Mouse (Mus musculus): ENCODE results near the gene Me1. TPM values are rescaled to one million over a fixed set of nuclear protein-coding genes. Genes with fewer than 3 reads are reported as not detected.
A peak's percentile ranks its signal among the peaks of the same experiment; 100 is the strongest.

Me1 gene
- polyA plus RNA-seq, 1 experiment, result 45.6 TPM

GRCm38 (mm10) chr9:86712648-86713047 lies 16.9 kb upstream of the Me1 start:
- TF ChIP-seq POLR2A (IDR thresholded peaks at IDR 0.05; ENCODE audit: extremely low read depth, insufficient read depth, low read length), result no peak
- H3K4me3 ChIP-seq (ENCODE audit: insufficient read depth, low read length), result no peak overlapping the region
- no peak overlapping the region for H3K27ac ChIP-seq (ENCODE audit: insufficient read depth, low read length)
- no peaks in the 10 kb centered on the region for H3K4me1 ChIP-seq (ENCODE audit: control insufficient read depth, insufficient read depth, low read length)

- TF ChIP-seq POLR2A (IDR thresholded peaks at IDR 0.05; ENCODE audit: extremely low read depth, insufficient read depth, low read length) (no peak), CTCF (IDR thresholded peaks at IDR 0.05; ENCODE audit: extremely low read depth, insufficient read depth, low read length) (no peak)
- Histone ChIP-seq H3K4me3 (ENCODE audit: insufficient read depth, low read length) (no peak overlapping the region), H3K27ac (ENCODE audit: insufficient read depth, low read length) (no peak overlapping the region), H3K4me1 (ENCODE audit: control insufficient read depth, insufficient read depth, low read length) (no peaks in the 10 kb centered on the region)
These were observed 14.4 kb upstream of the Me1 start for GRCm38 (mm10) chr9:86710091-86710634.

GRCm38 (mm10) chr9:86708921-86709320 lies 13.2 kb upstream of the Me1 start:
- no peak overlapping the region for H3K4me3 ChIP-seq (ENCODE audit: insufficient read depth, low read length)
- H3K27ac ChIP-seq (ENCODE audit: insufficient read depth, low read length), result no peak overlapping the region
- no peaks in the 10 kb centered on the region for H3K4me1 ChIP-seq (ENCODE audit: control insufficient read depth, insufficient read depth, low read length)
- TF ChIP-seq CTCF (IDR thresholded peaks at IDR 0.05; ENCODE audit: extremely low read depth, insufficient read depth, low read length), result no peak
- no peak for TF ChIP-seq POLR2A (IDR thresholded peaks at IDR 0.05; ENCODE audit: extremely low read depth, insufficient read depth, low read length)

GRCm38 (mm10) chr9:86707431-86707830 lies 11.7 kb upstream of the Me1 start:
- H3K27ac ChIP-seq (ENCODE audit: insufficient read depth, low read length), result no peak overlapping the region
- H3K4me3 ChIP-seq (ENCODE audit: insufficient read depth, low read length), result no peak overlapping the region
- no peaks in the 10 kb centered on the region for H3K4me1 ChIP-seq (ENCODE audit: control insufficient read depth, insufficient read depth, low read length)
- no peak for TF ChIP-seq POLR2A (IDR thresholded peaks at IDR 0.05; ENCODE audit: extremely low read depth, insufficient read depth, low read length)
- no peak for TF ChIP-seq CTCF (IDR thresholded peaks at IDR 0.05; ENCODE audit: extremely low read depth, insufficient read depth, low read length)

GRCm38 (mm10) chr9:86701844-86702243 lies 6.1 kb upstream of the Me1 start:
- TF ChIP-seq POLR2A (IDR thresholded peaks at IDR 0.05; ENCODE audit: extremely low read depth, insufficient read depth, low read length), result no peak
- TF ChIP-seq CTCF (IDR thresholded peaks at IDR 0.05; ENCODE audit: extremely low read depth, insufficient read depth, low read length), result no peak
- Histone ChIP-seq H3K27ac (ENCODE audit: insufficient read depth, low read length) (no peak overlapping the region), H3K4me3 (ENCODE audit: insufficient read depth, low read length) (no peak overlapping the region), H3K4me1 (ENCODE audit: control insufficient read depth, insufficient read depth, low read length) (no peaks in the 10 kb centered on the region)

GRCm38 (mm10) chr9:86701264-86701663 lies 5.5 kb upstream of the Me1 start:
- Histone ChIP-seq H3K4me3 (ENCODE audit: insufficient read depth, low read length) (no peak overlapping the region), H3K27ac (ENCODE audit: insufficient read depth, low read length) (no peak overlapping the region)
- TF ChIP-seq POLR2A (IDR thresholded peaks at IDR 0.05; ENCODE audit: extremely low read depth, insufficient read depth, low read length) (no peak), CTCF (IDR thresholded peaks at IDR 0.05; ENCODE audit: extremely low read depth, insufficient read depth, low read length) (no peak)

GRCm38 (mm10) chr9:86695199-86695817 lies 445 bp downstream of the Me1 start:
- Histone ChIP-seq H3K4me3 (ENCODE audit: insufficient read depth, low read length) (peak overlapping the region; percentile 83), H3K27ac (ENCODE audit: insufficient read depth, low read length) (peak overlapping the region; percentile 91), H3K4me1 (ENCODE audit: control insufficient read depth, insufficient read depth, low read length) (no peaks in the 10 kb centered on the region)
- no peak for TF ChIP-seq POLR2A (IDR thresholded peaks at IDR 0.05; ENCODE audit: extremely low read depth, insufficient read depth, low read length)
- no peak for TF ChIP-seq CTCF (IDR thresholded peaks at IDR 0.05; ENCODE audit: extremely low read depth, insufficient read depth, low read length)

More at GRCm38 (mm10) chr9:86701264-86701663, 5.5 kb upstream of the Me1 start:
- H3K4me1 ChIP-seq (ENCODE audit: control insufficient read depth, insufficient read depth, low read length), result no peaks in the 10 kb centered on the region

- H3K27ac ChIP-seq (ENCODE audit: insufficient read depth, low read length), result no peak overlapping the region
- TF ChIP-seq POLR2A (IDR thresholded peaks at IDR 0.05; ENCODE audit: extremely low read depth, insufficient read depth, low read length) (no peak), CTCF (IDR thresholded peaks at IDR 0.05; ENCODE audit: extremely low read depth, insufficient read depth, low read length) (no peak)
- H3K4me3 ChIP-seq (ENCODE audit: insufficient read depth, low read length), result peak overlapping the region; percentile 83; the same call in 1 of the 2 replicates
- H3K4me1 ChIP-seq (ENCODE audit: control insufficient read depth, insufficient read depth, low read length), result no peaks in the 10 kb centered on the region
These were observed 1.1 kb downstream of the Me1 start for GRCm38 (mm10) chr9:86694644-86695043.

- Histone ChIP-seq H3K4me3 (ENCODE audit: insufficient read depth, low read length) (no peak overlapping the region), H3K27ac (ENCODE audit: insufficient read depth, low read length) (no peak overlapping the region), H3K4me1 (ENCODE audit: control insufficient read depth, insufficient read depth, low read length) (no peaks in the 10 kb centered on the region)
- TF ChIP-seq POLR2A (IDR thresholded peaks at IDR 0.05; ENCODE audit: extremely low read depth, insufficient read depth, low read length), result no peak
- TF ChIP-seq CTCF (IDR thresholded peaks at IDR 0.05; ENCODE audit: extremely low read depth, insufficient read depth, low read length), result no peak
These were observed 1.8 kb downstream of the Me1 start for GRCm38 (mm10) chr9:86693935-86694334.

GRCm38 (mm10) chr9:86692676-86693075 lies 3.1 kb downstream of the Me1 start:
- Histone ChIP-seq H3K4me1 (ENCODE audit: control insufficient read depth, insufficient read depth, low read length) (peaks cover 2% of the 10 kb centered on the region; the same call in 1 of the 2 replicates), H3K27ac (ENCODE audit: insufficient read depth, low read length) (no peak overlapping the region), H3K4me3 (ENCODE audit: insufficient read depth, low read length) (no peak overlapping the region)
- no peak for TF ChIP-seq CTCF (IDR thresholded peaks at IDR 0.05; ENCODE audit: extremely low read depth, insufficient read depth, low read length)
- TF ChIP-seq POLR2A (IDR thresholded peaks at IDR 0.05; ENCODE audit: extremely low read depth, insufficient read depth, low read length), result no peak
